Mouse (Mus musculus) forebrain, embryonic 12.5 days (tissue): ENCODE data around the gene Snrk. TPM values are rescaled to one million over a fixed set of nuclear protein-coding genes. Genes with fewer than 3 reads are reported as not detected.

Experiments
- ATAC-seq: fragments of 200-750 bp; cut with Nextera tagmentation; 2 replicates; pipeline ENCODE4 v1.8.0; 2017; ENCODE audit warnings: moderate TSS enrichment; ENCODE audit not compliant: low FRiP score
- H3K27ac ChIP-seq: fragments of 300-500 bp; sonication (generic); 2 replicates; pipeline ENCODE4 v1.5.1; 2016; ENCODE audit warnings: mild to moderate bottlenecking
- H3K27me3 ChIP-seq: fragments of 300-500 bp; sonication (generic); 2 replicates; pipeline ENCODE4 v1.6.1; 2016; ENCODE audit warnings: mild to moderate bottlenecking
- H3K36me3 ChIP-seq: fragments of 300-500 bp; sonication (generic); replicated peaks from 2 replicates; pipeline ENCODE4 v1.6.1; 2016; ENCODE audit warnings: mild to moderate bottlenecking
- H3K4me1 ChIP-seq: fragments of 300-500 bp; sonication (generic); 2 replicates; pipeline ENCODE4 v1.6.1; 2016
- H3K4me2 ChIP-seq: fragments of 300-500 bp; sonication (generic); 2 replicates; pipeline ENCODE4 v1.6.1; 2016; ENCODE audit warnings: mild to moderate bottlenecking, moderate library complexity
- H3K4me3 ChIP-seq: fragments of 300-500 bp; sonication (generic); replicated peaks from 2 replicates; pipeline ENCODE4 v1.5.1; 2016; ENCODE audit warnings: mild to moderate bottlenecking
- H3K9ac ChIP-seq: fragments of 300-500 bp; sonication (generic); 2 replicates; pipeline ENCODE4 v1.6.1; 2016; ENCODE audit warnings: mild to moderate bottlenecking
- H3K9me3 ChIP-seq: fragments of 300-500 bp; sonication (generic); 2 replicates; pipeline ENCODE4 v1.6.1; 2016
- WGBS: fragments of 180-500 bp; shearing (Covaris S2); methylation state at CpG from one replicate; pipeline ENCODE4 v1.1.7; 2016; 5-methylcytosine and 5-hydroxymethylcytosine counted together
- polyA plus RNA-seq: library from polyadenylated mRNA; unstranded; fragments of >200 nt; fragmentation: Nextera tagmentation; extraction: Ambion mirVana; gene quantifications from 2 replicates; pipeline ENCODE4 v1.2.1, GENCODE M21; 2016

Gene Snrk
- polyA plus RNA-seq, 1 experiment from 2014 or later: 51.1 TPM

GRCm38 (mm10) chr9:122193823-122194222, 76.8 kb downstream of the Snrk start:
- WGBS: 91% methylated on average over 5 of the region's 5 CpGs
- ATAC-seq: no peak
- Histone ChIP-seq H3K4me1 (no peaks in the 10 kb centered on the region), H3K9me3 (no peaks in the 10 kb centered on the region), H3K4me2 (no peak overlapping the region), H3K36me3 (no peaks in the 10 kb centered on the region; the same call in 1 of the 2 replicates), H3K4me3 (no peak overlapping the region), H3K9ac (no peak overlapping the region), H3K27me3 (no peaks in the 10 kb centered on the region), H3K27ac (no peak overlapping the region)

GRCm38 (mm10) chr9:122195042-122195682, 78.1 kb downstream of the Snrk start:
- 88% methylated on average over 5 of the region's 5 CpGs for WGBS
- Histone ChIP-seq H3K9me3 (no peaks in the 10 kb centered on the region), H3K9ac (no peak overlapping the region), H3K36me3 (no peaks in the 10 kb centered on the region; the same call in 1 of the 2 replicates), H3K4me1 (no peaks in the 10 kb centered on the region), H3K4me2 (no peak overlapping the region), H3K27me3 (no peaks in the 10 kb centered on the region), H3K4me3 (no peak overlapping the region), H3K27ac (no peak overlapping the region)
- ATAC-seq: no peak

- Histone ChIP-seq H3K4me2 (no peak overlapping the region), H3K36me3 (no peaks in the 10 kb centered on the region; the same call in 1 of the 2 replicates), H3K4me3 (no peak overlapping the region), H3K27ac (no peak overlapping the region), H3K27me3 (no peaks in the 10 kb centered on the region), H3K4me1 (no peaks in the 10 kb centered on the region), H3K9me3 (no peaks in the 10 kb centered on the region), H3K9ac (no peak overlapping the region)
- 91% methylated on average over 5 of the region's 5 CpGs for WGBS
- ATAC-seq: no peak
These were observed 80.0 kb downstream of the Snrk start for GRCm38 (mm10) chr9:122197021-122197420.

GRCm38 (mm10) chr9:122198621-122199020, 81.6 kb downstream of the Snrk start:
- Histone ChIP-seq H3K27me3 (no peaks in the 10 kb centered on the region), H3K4me1 (no peaks in the 10 kb centered on the region), H3K4me2 (no peak overlapping the region), H3K9ac (no peak overlapping the region), H3K36me3 (no peaks in the 10 kb centered on the region; the same call in 1 of the 2 replicates), H3K27ac (no peak overlapping the region), H3K4me3 (no peak overlapping the region), H3K9me3 (no peaks in the 10 kb centered on the region)
- no peak for ATAC-seq
- 98% methylated on average over 3 of the region's 3 CpGs for WGBS

GRCm38 (mm10) chr9:122199253-122199652, 82.2 kb downstream of the Snrk start:
- H3K9ac ChIP-seq: no peak overlapping the region
- H3K36me3 ChIP-seq: no peaks in the 10 kb centered on the region; the same call in 1 of the 2 replicates
- no peaks in the 10 kb centered on the region for H3K9me3 ChIP-seq
- H3K27ac ChIP-seq: no peak overlapping the region
- no peaks in the 10 kb centered on the region for H3K27me3 ChIP-seq
- ATAC-seq: no peak
- no peak overlapping the region for H3K4me3 ChIP-seq
- 41% methylated on average over 6 of the region's 6 CpGs for WGBS
- no peaks in the 10 kb centered on the region for H3K4me1 ChIP-seq
- no peak overlapping the region for H3K4me2 ChIP-seq

- H3K4me3 ChIP-seq: no peak overlapping the region
- no peak overlapping the region for H3K27ac ChIP-seq
- no peak overlapping the region for H3K4me2 ChIP-seq
- no peaks in the 10 kb centered on the region for H3K27me3 ChIP-seq
- 70% methylated on average over 7 of the region's 7 CpGs for WGBS
- no peaks in the 10 kb centered on the region for H3K36me3 ChIP-seq
- no peaks in the 10 kb centered on the region for H3K9me3 ChIP-seq
- peaks cover 6% of the 10 kb centered on the region; the same call in 1 of the 2 replicates for H3K4me1 ChIP-seq
- no peak overlapping the region for H3K9ac ChIP-seq
- no peak for ATAC-seq
These were observed 87.4 kb downstream of the Snrk start for GRCm38 (mm10) chr9:122204508-122204907.

- H3K27ac ChIP-seq: no peak overlapping the region
- H3K4me2 ChIP-seq: no peak overlapping the region
- H3K4me1 ChIP-seq: peaks cover 6% of the 10 kb centered on the region; the same call in 1 of the 2 replicates
- H3K9ac ChIP-seq: no peak overlapping the region
- no peak overlapping the region for H3K4me3 ChIP-seq
- H3K9me3 ChIP-seq: no peaks in the 10 kb centered on the region
- H3K27me3 ChIP-seq: no peaks in the 10 kb centered on the region
- no peak for ATAC-seq
- H3K36me3 ChIP-seq: no peaks in the 10 kb centered on the region
- WGBS: 71% methylated on average over 11 of the region's 11 CpGs
These were observed 88.6 kb downstream of the Snrk start for GRCm38 (mm10) chr9:122205543-122206200.

GRCm38 (mm10) chr9:122208311-122208710, 91.2 kb downstream of the Snrk start:
- Histone ChIP-seq H3K27me3 (no peaks in the 10 kb centered on the region), H3K4me3 (no peak overlapping the region), H3K27ac (no peak overlapping the region), H3K36me3 (no peaks in the 10 kb centered on the region), H3K9ac (no peak overlapping the region), H3K4me2 (no peak overlapping the region), H3K9me3 (no peaks in the 10 kb centered on the region), H3K4me1 (peaks cover 6% of the 10 kb centered on the region; the same call in 1 of the 2 replicates)
- 73% methylated on average over 4 of the region's 4 CpGs for WGBS
- ATAC-seq: no peak

- Histone ChIP-seq H3K36me3 (no peaks in the 10 kb centered on the region), H3K27me3 (no peaks in the 10 kb centered on the region), H3K4me1 (no peaks in the 10 kb centered on the region), H3K27ac (no peak overlapping the region), H3K4me3 (no peak overlapping the region), H3K9me3 (no peaks in the 10 kb centered on the region), H3K9ac (no peak overlapping the region), H3K4me2 (no peak overlapping the region)
- no peak for ATAC-seq
These were observed 98.1 kb downstream of the Snrk start for GRCm38 (mm10) chr9:122215118-122215517.

GRCm38 (mm10) chr9:122216945-122217529, 100.0 kb downstream of the Snrk start:
- Histone ChIP-seq H3K4me2 (no peak overlapping the region), H3K9ac (no peak overlapping the region), H3K4me1 (no peaks in the 10 kb centered on the region), H3K9me3 (no peaks in the 10 kb centered on the region), H3K27ac (no peak overlapping the region), H3K27me3 (no peaks in the 10 kb centered on the region), H3K4me3 (no peak overlapping the region), H3K36me3 (no peaks in the 10 kb centered on the region)
- 89% methylated on average over 7 of the region's 7 CpGs for WGBS
- ATAC-seq: no peak
